Mouse (Mus musculus): ENCODE measurements at regions not wholly inside any gene's neighbourhood (a gene's known extent, or its start where the extent isn't known, plus 50 kb on each side); places are given as distances from the start of the nearest gene placed in this dataset.

DNA sequence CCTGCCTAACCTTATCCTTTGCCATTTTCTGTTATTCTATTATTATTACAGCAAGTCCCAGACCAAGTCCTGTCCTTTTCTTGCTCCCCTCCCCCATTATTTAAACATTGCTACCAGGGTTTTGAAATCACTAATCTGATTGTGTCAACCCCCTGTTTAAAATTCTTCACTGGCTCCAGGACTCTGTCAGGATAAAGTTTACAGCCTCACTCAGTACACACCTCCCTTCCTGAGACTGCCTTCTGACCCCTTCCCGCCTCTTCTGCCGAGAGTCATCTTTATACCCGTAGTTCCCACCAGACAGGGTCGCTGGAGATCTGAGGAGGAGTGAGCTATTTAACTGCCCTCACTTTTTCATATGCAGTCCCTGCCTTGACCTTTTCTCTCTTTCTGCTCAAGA, 110.3 kb upstream of the Syt6 start:
- no peak for DNase-seq (ENCODE audit: low read depth)

DNA sequence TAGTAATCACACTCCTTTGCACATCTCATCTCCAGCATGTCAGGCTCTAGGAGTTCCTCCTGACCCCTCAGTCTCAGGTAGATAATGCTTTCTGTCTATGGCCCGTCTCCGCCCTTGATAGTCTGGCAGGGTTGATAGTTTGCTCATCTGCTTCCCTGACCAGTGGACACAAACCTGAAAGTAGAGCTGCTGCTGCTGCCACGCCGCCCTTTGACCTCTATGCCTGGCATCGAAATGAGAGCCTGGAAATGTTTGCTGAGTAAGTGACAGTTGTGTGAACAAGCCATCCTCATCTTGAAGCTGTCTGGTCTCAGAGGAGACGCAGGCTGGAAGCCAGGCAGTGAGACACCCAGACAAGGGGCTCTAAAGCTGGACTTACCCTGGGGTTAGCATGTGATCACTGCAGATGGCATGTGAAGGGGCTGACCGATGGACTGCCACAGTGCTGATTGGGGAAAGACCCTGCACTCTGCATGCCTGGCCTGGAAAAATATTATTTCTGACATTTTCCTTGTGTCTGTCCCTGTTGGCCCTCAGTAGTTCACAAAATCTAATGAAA, 109.8 kb upstream of the Syt6 start:
- DNase-seq (ENCODE audit: low read depth) = no peak

DNA sequence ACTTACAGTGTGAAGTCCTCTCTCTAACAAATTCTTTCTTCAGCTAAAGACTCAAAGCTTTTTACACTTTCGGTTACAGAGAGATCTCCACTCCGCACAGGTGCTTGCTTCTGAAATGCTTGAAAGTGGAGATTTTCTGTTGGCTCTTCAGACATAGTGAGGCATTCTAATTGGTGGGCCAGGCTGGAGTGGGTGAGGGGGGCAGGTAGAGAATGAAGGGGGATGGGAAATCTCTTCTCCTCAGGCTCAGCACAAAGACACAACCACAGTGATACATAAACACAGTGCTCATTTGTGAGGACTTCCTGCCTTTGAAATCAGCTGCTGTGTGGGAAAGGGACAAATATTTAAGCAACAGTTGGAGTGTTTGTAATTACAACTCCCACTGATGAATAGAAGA, 109.1 kb upstream of the Syt6 start:
- no peak for DNase-seq (ENCODE audit: low read depth)

DNA sequence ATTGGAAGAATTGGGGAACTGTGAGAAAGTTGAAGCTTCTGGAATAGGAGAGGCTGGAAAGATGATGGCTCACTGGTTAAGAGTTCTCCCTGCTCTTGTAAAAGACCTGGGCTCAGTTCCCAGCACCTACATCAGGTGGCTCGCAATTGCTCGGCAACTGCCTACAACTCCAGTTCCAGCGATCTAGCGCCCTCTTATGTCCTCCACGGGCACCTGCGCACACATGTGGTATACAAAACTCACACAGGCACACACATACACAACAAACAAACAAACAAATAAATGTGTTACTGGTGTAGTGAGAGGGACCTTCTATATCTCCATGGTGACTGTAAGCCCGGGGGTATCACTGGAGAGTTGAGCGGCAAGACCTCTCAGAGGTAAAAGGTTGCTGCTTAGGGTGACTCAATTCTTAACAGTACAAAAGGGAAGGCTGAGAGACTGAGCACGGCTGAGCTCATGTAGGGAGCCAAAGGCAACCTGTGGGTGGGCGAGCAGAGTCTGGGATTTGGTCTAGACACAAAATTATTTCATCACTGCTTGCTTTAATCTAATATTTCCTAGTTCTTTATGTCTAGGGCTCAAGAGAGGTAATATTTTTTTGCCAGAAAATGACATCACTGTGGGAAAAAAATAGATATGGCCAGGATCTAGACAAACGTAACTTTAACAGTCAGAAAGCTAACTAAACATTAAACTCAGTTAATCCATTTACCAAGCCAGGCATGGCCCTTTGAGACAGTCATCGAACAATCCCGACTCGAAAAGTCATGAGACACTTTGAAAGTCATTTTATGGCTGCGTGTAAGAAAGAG, 104.2 kb upstream of the Syt6 start:
- no peak for DNase-seq (ENCODE audit: low read depth)

DNA sequence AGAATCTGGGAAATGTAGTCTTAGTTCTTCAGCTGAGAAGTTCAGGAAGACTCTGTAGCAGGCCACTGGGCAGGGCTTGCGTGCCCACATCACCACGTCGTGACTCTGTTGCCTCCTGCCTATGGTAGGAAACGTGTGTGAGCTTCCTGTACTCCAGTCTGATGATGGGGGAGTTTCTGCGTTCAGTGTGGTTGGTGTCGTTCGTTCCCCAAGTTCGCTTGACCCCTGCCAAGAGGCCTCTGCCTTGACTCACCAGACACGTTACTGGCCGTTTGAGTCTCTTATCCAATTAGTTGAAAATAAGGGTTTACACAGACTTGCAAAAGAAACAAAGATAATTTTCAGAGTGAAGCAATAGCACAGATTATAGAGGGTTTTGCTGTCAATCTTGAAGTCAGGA, 102.4 kb upstream of the Syt6 start:
- no peak for DNase-seq (ENCODE audit: low read depth)

DNA sequence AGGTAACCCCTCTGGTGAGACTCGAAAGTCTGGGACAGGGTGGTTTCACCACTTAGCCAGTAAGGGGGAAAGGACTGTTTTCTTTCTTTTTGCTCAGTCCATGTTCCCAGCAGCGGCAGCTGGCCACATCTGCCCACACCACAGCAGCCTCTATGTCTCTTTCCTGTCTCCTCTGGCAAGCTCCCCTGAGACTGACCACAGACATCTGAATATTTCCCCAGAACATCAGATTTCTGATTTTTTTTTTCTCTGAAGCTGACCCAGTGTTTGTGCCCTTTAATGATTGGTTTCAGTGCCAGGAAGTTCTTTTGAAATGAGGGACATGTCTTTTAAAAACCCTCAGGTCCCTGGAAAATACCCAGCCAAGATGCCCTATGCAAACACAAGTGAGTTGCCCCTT, 101.7 kb upstream of the Syt6 start:
- no peak for DNase-seq (ENCODE audit: low read depth)

DNA sequence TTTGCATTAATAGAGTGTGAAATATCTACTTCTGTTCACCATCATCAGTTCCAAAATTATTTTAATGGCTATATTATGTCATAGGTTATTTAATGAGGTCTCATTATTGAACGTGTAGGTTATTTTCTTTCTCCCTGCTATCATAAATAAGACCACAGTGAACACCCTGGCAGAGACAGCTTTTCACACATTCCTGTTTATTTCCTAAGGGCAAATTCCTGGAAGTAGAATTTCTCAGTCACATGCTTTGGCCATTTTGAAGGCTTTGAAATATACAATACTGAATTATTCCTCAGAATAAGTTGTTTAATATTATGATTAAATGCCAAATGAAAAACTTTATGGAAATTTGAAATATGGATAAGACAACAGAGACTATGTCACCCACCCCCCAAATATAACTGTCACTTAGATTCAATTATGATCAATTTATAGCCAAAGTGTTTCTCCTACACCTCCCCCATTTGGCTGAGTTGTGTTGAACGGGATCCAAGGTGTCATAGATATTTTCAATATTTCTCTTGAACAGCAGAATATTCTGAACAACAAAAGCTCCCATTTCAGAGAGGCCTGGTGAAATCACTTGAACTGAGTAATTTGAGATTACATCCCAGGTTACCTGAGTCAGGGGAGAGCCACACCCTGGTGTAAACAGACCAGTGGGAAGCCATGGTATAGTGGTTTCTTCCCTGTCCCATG, 95.0 kb upstream of the Syt6 start:
- DNase-seq (ENCODE audit: low read depth) = no peak

DNA sequence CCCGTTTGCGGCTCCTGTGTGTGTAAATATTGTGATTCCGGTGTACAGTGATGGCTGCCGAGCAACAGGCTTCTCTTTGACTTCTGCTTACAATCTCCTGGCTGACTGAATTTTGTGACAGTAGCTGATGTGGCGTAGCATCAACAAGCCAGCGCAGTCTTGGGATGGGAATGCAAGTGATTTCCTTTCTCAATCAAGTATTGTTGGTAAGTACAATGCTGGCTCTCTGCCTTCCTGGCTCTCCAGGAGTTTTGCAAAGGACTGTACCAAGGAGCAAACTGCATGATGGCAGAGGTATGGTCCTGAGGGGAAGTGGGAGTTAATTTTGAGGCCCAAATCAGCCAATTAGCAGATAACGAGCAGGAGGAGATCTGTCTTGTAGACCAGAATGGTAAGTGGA, 94.4 kb upstream of the Syt6 start:
- no peak for DNase-seq (ENCODE audit: low read depth)

DNA sequence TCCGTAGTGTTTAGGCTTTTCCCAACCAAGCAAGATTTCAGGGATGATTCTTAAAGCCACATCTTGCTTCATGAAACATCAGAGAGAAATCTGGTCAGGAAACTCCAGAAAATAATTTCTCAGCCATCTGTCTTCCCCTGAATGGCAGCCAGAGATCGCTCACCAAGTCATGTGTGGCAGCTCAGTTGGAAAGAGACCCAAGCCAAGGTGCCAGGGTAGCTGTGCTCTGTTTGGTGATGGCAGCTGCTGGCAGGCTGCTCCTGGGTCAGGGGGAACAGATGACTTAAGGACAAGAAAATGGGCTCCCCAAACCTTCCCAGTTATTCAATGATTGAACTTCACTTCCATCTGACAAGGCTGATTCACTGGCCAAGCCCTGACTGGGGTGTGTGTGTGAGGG, 91.7 kb upstream of the Syt6 start:
- no peak for DNase-seq (ENCODE audit: low read depth)

DNA sequence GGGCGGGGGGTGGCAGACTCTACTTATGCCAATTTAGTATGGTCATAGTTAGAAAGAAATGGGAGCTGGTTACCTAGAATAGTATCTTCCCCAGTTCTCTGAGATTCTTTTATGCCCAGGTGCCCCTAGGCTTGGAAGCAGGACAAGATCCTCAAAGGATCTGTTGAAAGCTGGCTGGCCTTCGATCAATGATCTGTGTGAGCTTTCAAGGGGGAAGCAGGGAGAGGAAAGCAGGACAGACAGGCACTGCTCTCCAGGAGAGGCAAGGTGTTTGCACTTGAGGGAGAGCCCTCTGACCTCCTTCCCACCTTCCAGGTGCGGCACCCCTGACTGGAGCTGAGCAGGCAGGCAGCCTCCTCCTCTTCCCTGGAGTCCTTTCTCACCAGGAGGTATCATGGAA, 91.3 kb upstream of the Syt6 start:
- DNase-seq (ENCODE audit: low read depth) = no peak

DNA sequence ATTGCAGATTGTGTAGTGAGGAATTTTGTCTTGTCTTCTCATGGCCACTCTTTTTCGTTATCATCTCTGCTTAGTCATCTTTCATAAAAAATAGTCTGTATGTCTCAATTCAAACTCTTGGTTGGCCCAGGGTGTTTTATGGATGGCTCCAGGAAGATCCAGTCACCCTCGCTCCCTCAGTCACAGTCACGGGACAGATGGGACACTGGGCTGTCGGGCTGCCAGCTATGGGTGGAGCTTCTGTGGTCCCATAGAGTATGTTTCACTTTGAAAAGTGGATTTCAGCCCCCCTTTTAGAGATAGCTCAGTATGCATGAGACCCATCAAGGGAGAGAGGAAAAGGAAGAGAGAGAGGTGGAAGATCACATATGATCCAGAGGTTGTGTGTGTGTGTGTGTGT, 85.2 kb upstream of the Syt6 start:
- no peak for DNase-seq (ENCODE audit: low read depth)

DNA sequence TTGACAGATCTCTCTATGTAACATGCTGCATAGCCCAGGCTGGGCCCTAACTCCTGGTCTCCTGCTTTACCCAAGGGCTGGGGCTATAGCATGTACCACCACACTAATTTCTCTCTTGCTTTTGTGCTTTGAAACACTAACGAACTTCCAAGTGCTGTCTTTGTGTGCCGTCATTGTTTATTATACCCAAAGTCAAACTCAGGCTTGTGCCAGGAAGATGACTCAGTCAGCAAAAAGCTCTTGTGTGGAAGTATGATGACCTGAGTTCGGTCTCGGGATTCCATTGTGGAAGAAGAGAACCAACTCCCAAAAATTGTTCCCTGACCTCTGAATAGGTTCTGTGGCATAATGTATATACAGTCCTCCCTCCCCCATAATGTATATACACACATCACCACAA, 84.1 kb upstream of the Syt6 start:
- DNase-seq (ENCODE audit: low read depth) = no peak

DNA sequence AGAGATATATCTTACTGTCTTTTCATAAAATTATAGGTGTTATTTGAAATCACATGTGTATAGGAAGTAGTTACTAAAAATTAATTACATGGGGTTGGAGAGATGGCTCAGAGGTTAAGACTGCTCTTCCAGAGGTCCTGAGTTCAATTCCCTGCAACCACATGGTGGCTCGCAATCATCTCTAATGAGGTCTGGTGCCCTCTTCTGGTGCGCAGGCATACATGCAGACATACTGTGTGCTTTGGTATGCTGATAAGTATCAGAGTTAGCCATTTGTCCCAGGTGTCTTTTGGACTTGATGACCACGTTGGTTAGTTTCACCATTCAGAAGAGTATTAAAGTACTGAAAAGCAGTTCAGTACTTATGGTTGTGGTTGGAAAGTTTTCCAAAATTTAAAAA, 82.8 kb upstream of the Syt6 start:
- no peak for DNase-seq (ENCODE audit: low read depth)

DNA sequence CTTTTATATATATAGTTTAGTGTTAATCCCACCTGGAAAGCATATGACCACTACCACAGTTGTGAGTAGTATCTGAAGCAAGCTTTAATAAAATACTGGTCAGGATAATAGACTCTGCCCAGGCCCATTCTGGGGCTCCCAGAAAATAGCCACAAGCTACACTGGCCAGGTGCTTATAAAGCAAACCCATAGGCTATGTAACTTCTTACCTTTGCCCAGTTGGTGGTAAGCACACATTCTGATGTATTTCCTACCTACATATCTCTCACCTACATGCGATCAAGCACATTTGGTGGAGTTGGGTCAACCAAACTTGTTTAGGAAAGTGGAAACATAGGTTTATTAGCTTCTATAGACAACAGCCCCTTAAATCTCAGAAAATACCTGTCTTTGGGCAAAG, 81.4 kb upstream of the Syt6 start:
- DNase-seq (ENCODE audit: low read depth) = no peak

DNA sequence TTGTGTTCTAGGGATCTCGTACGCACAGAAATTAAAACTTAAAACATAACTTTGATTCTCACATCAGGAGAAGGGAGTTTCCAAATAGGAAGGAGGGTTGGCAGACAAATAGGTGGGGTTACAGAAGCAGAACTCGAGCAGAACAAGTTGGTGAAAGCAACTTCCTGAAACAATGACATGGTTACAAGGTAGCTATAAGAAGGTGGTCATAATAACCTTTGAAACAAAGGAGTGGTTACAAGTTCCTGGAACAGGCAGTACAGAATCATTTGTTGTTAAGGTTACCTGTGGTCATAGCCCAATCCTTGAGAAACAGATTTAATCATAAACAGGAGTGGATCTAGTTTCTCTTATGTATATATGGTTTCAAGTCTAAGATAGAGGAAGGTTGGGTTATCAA, 81.0 kb upstream of the Syt6 start:
- DNase-seq (ENCODE audit: low read depth) = no peak

DNA sequence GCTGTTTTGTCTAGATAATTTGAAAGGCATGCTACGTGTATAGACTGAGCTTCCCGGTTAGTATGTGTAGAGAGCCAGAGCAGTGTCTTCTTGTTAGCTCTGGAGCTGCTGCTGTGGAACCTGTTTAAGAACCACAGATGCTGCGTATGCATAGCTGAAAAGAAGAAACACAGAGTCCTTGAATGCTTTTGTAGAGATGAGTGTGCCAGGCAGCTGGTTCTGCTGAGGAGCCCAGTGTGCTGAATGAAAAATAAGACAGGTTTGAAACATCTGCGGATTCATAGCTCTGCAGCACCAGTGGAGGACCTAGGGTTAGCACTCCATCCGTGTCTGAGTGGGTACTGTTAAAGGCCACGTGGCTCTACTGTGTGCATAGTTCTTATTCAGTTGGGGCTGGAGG, 78.9 kb upstream of the Syt6 start:
- no peak for DNase-seq (ENCODE audit: low read depth)

DNA sequence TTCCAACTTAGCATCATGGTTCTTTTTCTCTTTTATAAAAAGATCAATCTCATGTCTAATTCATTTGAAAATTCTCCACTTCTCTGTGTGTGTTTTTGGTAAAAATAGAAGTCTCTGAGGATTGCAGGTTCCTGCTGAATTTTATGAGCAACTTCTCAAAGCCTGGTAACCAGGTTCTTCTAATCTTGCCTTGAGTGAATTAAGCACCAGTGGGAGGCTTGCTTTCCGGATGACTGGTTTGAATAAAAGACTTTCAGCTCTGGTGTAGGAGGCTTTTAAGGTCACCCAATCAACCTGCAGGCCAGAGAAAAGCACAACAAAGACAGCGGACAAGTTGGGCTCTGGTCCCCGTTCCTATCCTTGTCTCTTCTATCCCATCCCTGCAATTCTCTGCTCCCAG, 78.3 kb upstream of the Syt6 start:
- DNase-seq (ENCODE audit: low read depth) = no peak

DNA sequence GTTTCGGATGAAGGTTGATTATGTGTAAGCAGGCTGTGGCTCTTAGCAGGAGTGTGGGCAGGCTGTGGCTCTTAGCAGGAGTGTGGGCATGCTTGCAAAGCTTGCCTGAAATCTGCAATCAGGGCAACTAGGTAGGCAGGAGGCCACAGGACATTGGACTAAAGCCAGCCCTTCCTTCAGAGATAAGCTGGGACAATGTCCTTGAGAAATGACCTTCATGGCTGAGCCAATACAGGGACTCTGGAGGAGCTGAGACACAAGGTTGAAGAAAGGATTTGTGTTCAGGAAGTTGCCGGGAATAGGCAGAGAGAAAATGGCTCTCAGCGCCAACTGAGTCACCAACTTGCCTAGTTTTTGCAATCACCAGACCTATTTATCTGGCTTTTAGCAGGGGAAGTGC, 77.3 kb upstream of the Syt6 start:
- no peak for DNase-seq (ENCODE audit: low read depth)

DNA sequence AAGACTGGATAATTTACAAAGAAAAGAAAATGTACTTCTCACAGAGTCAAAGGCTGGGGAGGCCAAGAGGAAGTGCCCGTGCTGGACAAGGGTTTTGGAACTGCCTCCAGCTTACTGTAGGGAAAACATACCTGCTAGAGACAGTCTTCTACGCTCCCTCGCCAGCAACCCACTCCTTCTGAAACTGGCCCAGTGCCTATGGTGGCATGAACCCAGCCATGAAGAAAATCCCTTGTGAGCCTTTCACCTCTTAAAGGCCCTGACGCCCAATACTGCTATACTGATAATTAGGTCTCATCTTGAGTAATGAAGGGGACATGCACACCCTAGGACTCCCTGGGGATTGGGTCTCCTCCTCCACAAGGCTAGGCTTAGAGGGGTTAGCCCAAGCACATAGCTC, 76.6 kb upstream of the Syt6 start:
- DNase-seq (ENCODE audit: low read depth) = no peak

DNA sequence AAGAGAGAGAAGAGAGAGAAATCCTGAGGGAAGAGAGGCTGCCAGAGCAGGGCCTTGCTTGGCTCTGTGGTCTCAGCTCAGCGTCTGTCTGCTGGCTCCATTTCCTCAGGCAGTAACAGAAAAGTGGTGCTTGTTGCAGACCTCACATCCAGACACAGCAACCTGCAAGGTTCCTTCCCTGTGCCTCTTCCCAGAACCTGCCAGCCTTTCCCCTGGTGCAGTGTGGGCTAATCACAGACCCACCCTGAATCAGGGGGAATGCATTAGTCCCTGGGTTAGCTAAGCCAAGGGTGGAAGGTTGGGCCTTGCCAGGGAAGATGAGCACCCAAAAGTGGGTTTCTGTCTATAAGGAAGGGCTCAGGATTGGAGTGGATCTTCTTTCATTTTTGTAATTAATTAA, 75.2 kb upstream of the Syt6 start:
- no peak for DNase-seq (ENCODE audit: low read depth)

DNA sequence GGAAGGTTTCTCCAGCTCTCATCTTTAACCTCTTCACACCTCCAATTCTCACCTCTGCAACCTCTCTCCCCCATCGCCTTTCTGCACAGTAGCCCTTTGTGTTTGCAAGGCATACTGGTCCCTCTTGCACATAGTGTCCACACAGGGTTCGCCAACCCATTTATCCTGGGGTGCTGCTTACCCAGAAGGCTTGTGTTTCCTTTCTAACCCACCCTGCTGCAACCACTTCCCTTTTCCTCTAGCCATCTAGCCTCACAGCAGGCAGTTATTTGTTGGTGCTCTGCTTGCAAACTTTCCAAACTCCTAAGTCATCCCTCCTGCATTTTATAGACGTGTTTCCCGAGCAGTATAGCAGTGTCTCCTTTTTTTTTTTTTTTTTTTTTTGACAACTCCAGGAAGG, 74.7 kb upstream of the Syt6 start:
- DNase-seq (ENCODE audit: low read depth) = no peak

DNA sequence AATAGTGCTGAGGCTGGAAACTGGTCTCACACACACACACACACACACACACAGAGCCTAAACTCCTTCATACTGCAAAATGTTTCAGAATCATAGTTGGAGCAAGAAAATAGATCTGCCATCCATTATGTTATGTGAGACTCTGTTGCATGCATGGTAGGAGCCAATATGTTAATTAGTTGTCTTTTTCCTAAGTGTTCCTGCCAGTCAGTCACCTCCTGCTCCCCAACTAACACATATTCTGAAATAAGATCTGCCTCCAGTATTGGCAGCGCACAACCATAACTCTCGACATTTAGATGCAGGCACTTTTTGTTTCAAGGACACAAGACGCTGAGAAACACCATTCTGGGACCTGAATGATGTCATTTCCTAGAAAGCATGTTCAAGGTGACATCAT, 70.9 kb upstream of the Syt6 start:
- DNase-seq (ENCODE audit: low read depth) = no peak

DNA sequence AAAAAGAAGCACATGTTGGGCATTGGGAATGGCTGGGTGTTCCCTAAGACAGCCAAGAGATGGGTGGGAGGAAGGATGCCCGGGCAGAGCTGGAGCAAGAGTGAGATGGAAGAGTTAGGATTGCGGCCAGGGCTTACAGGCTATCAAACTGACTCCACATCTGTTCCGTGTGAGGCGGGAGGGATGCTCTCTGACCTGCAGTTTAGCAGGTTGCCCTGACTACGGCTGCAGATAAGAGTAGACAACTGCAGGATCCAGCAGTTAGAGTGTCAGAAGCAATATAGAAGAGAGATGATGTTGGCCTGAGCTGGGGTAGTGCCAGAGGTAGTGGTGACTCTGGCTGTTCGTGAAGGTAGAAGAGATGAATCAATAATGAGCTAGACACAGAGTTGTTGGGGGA, 61.6 kb upstream of the Syt6 start:
- DNase-seq (ENCODE audit: low read depth) = no peak

DNA sequence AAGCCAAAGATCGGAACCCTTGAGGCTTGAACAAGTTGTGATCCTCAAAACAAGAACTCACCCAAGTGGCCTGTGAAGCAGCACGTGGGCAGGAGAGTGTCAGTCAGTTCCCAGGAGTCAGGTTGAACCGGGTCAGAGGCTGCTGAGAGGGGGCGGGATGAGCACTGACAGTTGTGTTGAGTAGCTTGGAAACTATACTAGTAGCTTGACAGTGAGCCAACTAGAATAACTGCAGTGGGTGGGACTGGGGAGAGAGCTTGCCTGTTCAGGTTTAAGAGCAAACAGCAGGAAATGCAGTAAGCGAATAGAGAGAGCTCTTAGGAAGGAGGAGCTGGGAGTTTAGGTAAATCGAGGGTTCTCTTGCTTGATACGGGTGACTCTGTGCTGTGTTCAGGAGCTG, 61.0 kb upstream of the Syt6 start:
- DNase-seq (ENCODE audit: low read depth) = no peak

Measured in c-Kit-positive CD71-negative TER-119-negative erythroid progenitor cells, embryonic 14.5 days (primary cell).